In genomic region chrX:162878236-162878635, GRCm38 (mm10) we compare ENCODE assay signal across 28 mouse cellular contexts. TPM values are rescaled to one million over a fixed set of nuclear protein-coding genes. Genes with fewer than 3 reads are reported as not detected.
"Had no signal": no experiment of that assay in that cellular context is flagged by ENCODE, and none has a peak within 500 bp of the region (broad histone marks: within the 10 kb centered on the region; RNA-seq: fewer than 3 reads in every experiment).

No protein-coding gene starts in this region.

- H3K4me3 ChIP-seq: embryonic facial prominence, embryonic 10.5 days; embryonic facial prominence, embryonic 12.5 days; embryonic facial prominence, embryonic 13.5 days; embryonic facial prominence, embryonic 15.5 days; erythroblast, embryonic 14.5 days; forebrain, embryonic 10.5 days; forebrain, embryonic 12.5 days; forebrain, embryonic 13.5 days; forebrain, embryonic 15.5 days; gastrocnemius, adult 2 months; heart, adult 2 months; heart, embryonic 10.5 days had no signal

- DNase-seq: cerebellum, adult 9-10 months; cerebellum, adult 9-11 months; cerebellum, postnatal 10 days; cerebellum, postnatal 14 days; cerebellum, postnatal 25 days; cerebellum, postnatal 36 days; embryo, embryonic 11 days; forebrain, postnatal 0 days; gastrocnemius, adult 2 months; gastrocnemius, postnatal 10 days; gastrocnemius, postnatal 14 days; gastrocnemius, postnatal 25 days; gastrocnemius, postnatal 36 days; heart, adult 11 months; heart, adult 18-20 months; heart, adult 2 months had no signal

- H3K36me3 ChIP-seq: embryonic facial prominence, embryonic 12.5 days had no signal

- H3K4me2 ChIP-seq: embryonic facial prominence, embryonic 12.5 days; embryonic facial prominence, embryonic 13.5 days; embryonic facial prominence, embryonic 15.5 days; forebrain, embryonic 12.5 days; forebrain, embryonic 13.5 days; forebrain, embryonic 15.5 days had no signal

- ATAC-seq: forebrain, embryonic 13.5 days; forebrain, embryonic 14.5 days; forebrain, embryonic 15.5 days; forebrain, embryonic 16.5 days; forebrain, postnatal 0 days had no signal

- H3K27me3 ChIP-seq: embryonic facial prominence, embryonic 12.5 days; embryonic facial prominence, embryonic 13.5 days; embryonic facial prominence, embryonic 15.5 days; forebrain, embryonic 12.5 days; forebrain, embryonic 13.5 days; forebrain, embryonic 15.5 days had no signal

RNA-seq across cellular contexts. Expression of gene Ctps2, which starts 22.8 kb away (rescaled TPM):
- polyA plus RNA-seq: erythroblast, embryonic 14.5 days had no signal
